Mouse (Mus musculus): ENCODE data around the gene Zdhhc14. TPM values are rescaled to one million over a fixed set of nuclear protein-coding genes. Genes with fewer than 3 reads are reported as not detected.

The Zdhhc14 gene
- 0.99 and 1.5 TPM in 2 replicates for polyA plus RNA-seq (2016; fragmentation: Nextera tagmentation; extraction: Ambion mirVana)

DNA sequence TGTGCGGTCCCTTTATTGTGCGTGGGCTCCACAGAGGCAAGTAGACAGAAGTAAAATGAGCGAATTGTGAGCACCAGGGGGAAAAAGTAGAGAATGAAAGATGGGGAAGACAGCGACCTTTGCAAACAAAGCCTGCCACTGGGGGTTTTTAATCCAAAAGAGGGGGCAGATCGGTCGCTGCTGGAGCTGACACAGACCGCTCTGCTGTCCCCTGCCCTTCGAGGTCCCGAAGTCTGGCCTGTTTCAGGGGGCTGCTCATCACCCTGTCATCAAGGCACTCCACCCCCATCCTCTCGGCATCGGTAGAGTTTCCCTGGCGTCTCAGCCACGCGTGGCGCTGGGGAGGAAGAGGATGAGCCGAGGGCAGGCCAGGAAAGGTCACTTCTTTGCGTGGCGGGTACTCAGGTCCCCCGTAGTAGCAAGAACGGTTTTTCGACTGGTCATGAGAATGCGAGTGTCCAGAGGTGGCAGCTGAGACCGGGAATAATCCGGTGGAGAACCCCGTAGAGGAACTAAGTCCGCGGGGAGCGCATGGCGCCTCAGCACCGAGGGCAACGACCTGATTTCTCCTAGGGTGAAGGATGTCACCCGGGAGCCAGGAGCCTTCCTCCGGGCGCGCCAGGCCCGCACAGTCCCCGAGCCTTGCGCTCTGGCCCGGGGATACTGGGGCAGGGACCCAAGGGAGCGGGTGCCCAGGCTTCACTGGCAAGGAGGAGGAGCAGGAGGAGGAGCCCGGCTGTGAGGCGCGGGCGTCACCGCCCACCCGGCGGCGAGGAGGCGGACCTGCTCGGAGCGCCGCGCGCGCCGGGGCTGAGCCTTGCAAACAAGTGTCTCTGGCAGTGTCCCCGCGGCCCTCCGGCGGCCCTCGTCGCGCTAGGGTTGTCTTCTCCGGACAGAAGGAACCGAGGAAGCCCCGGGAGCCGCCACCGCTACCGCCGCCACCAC is at the start of gene Zdhhc14:
Gene Zdhhc14, plus strand, starts transcription at position 757 of the 945 bp plus-strand sequence.
- DNase-seq (ENCODE audit: low spot score), result peak; percentile 88
- peak within 1 kb of the TSS; percentile 90 for H3K27ac ChIP-seq (replicated peaks)
- peaks cover 28% of the 10 kb centered on the region for H3K4me1 ChIP-seq
- H3K27me3 ChIP-seq (ENCODE audit: low read depth, poor library complexity, severe bottlenecking), result peaks cover 43% of the 10 kb centered on the region
- under 1% methylated on average over 70 of the region's 70 CpGs for WGBS
- no peaks in the 10 kb centered on the region for H3K9me3 ChIP-seq (replicated peaks)
- no peaks in the 10 kb centered on the region for H3K36me3 ChIP-seq
- peak within 1 kb of the TSS; percentile 83 for H3K4me3 ChIP-seq

GRCm38 (mm10) chr17:5443260-5443659 is 49.1 kb upstream of the Zdhhc14 start:
- H3K9me3 ChIP-seq (replicated peaks), result no peaks in the 10 kb centered on the region
- no peak for DNase-seq (ENCODE audit: low spot score)
- WGBS, result 81% methylated on average over 3 of the region's 3 CpGs
- no peaks in the 10 kb centered on the region for H3K36me3 ChIP-seq
- H3K4me1 ChIP-seq, result peaks cover 17% of the 10 kb centered on the region
- no peaks in the 10 kb centered on the region for H3K27me3 ChIP-seq (ENCODE audit: low read depth, poor library complexity, severe bottlenecking)
- no peak overlapping the region for H3K27ac ChIP-seq (replicated peaks)
- H3K4me3 ChIP-seq, result no peak overlapping the region

- no peak for DNase-seq (ENCODE audit: low spot score)
- no peak overlapping the region for H3K4me3 ChIP-seq
- H3K9me3 ChIP-seq (replicated peaks), result no peaks in the 10 kb centered on the region
- H3K36me3 ChIP-seq, result no peaks in the 10 kb centered on the region
- no peaks in the 10 kb centered on the region for H3K27me3 ChIP-seq (ENCODE audit: low read depth, poor library complexity, severe bottlenecking)
- H3K4me1 ChIP-seq, result peaks cover 15% of the 10 kb centered on the region
- H3K27ac ChIP-seq (replicated peaks), result no peak overlapping the region
- WGBS, result 72% methylated on average over 5 of the region's 5 CpGs
These were observed 48.6 kb upstream of the Zdhhc14 start for GRCm38 (mm10) chr17:5443751-5444150.

- no peaks in the 10 kb centered on the region for H3K9me3 ChIP-seq (replicated peaks)
- H3K27ac ChIP-seq (replicated peaks), result no peak overlapping the region
- H3K27me3 ChIP-seq (ENCODE audit: low read depth, poor library complexity, severe bottlenecking), result 0 out of 2 replicates have a peak, but pooled peaks cover 3% of the 10 kb centered on the region
- 80% methylated on average over 4 of the region's 4 CpGs for WGBS
- no peaks in the 10 kb centered on the region for H3K36me3 ChIP-seq
- no peak overlapping the region for H3K4me3 ChIP-seq
- no peaks in the 10 kb centered on the region for H3K4me1 ChIP-seq
- DNase-seq (ENCODE audit: low spot score), result no peak
These were observed 38.7 kb upstream of the Zdhhc14 start for GRCm38 (mm10) chr17:5453657-5454056.

- Histone ChIP-seq H3K9me3 (replicated peaks) (no peaks in the 10 kb centered on the region), H3K4me3 (no peak overlapping the region), H3K36me3 (no peaks in the 10 kb centered on the region), H3K27me3 (ENCODE audit: low read depth, poor library complexity, severe bottlenecking) (no peaks in the 10 kb centered on the region), H3K27ac (replicated peaks) (no peak overlapping the region), H3K4me1 (no peaks in the 10 kb centered on the region)
- 93% methylated on average over 2 of the region's 2 CpGs for WGBS
- no peak for DNase-seq (ENCODE audit: low spot score)
These were observed 28.4 kb upstream of the Zdhhc14 start for GRCm38 (mm10) chr17:5463912-5464311.

DNA sequence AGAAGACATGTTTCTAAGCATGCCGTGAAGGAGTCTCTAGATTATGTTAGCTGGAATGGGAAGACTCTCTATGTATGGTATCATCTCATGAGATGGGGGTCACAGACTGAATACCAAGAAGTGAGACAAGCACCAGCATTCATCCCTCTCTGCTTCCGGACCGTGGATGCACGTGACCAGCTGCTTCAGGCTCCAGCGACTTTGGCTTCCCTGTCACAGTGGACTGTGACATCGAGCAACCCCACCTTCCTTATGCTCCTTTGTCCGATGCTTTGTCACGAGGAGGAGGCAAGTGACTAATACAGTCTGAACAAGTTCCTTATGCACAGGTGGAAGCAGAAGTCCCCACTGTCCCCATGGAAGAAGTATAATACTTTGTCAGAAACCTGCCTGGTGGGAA is 25.6 kb upstream of the Zdhhc14 start:
- Histone ChIP-seq H3K9me3 (replicated peaks) (no peaks in the 10 kb centered on the region), H3K36me3 (no peaks in the 10 kb centered on the region), H3K4me1 (no peaks in the 10 kb centered on the region), H3K27ac (replicated peaks) (no peak overlapping the region), H3K4me3 (no peak overlapping the region), H3K27me3 (ENCODE audit: low read depth, poor library complexity, severe bottlenecking) (no peaks in the 10 kb centered on the region)
- no peak for DNase-seq (ENCODE audit: low spot score)
- WGBS, result 83% methylated on average over 8 of the region's 8 CpGs

- 49% methylated on average over 4 of the region's 4 CpGs for WGBS
- no peaks in the 10 kb centered on the region for H3K9me3 ChIP-seq (replicated peaks)
These were observed 25.2 kb upstream of the Zdhhc14 start for GRCm38 (mm10) chr17:5467177-5467576.

DNA sequence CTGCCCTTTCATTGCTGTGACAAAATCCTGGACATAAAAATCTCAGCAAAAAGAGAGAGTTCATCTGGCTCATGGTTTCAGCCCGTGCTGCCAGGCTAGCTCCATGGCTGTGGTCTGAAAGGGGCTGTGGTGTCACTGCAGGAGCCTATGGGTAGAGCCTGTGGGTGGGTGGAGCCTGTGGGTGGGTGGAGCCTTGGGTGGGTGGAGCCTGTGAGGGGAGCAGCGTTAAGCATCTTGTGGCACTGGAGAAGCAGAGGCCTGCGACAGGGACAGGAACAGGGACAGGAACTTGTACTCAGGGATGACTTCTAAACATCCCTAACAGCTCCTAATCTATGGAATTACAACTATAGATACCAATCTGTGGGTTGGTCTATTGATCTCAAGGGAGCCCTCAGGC is 20.1 kb upstream of the Zdhhc14 start:
- no peaks in the 10 kb centered on the region for H3K9me3 ChIP-seq (replicated peaks)
- no peaks in the 10 kb centered on the region for H3K27me3 ChIP-seq (ENCODE audit: low read depth, poor library complexity, severe bottlenecking)
- H3K4me3 ChIP-seq, result no peak overlapping the region
- no peak for DNase-seq (ENCODE audit: low spot score)
- H3K36me3 ChIP-seq, result no peaks in the 10 kb centered on the region
- WGBS, result 47% methylated on average over 3 of the region's 3 CpGs
- no peak overlapping the region for H3K27ac ChIP-seq (replicated peaks)
- H3K4me1 ChIP-seq, result no peaks in the 10 kb centered on the region

More at GRCm38 (mm10) chr17:5467177-5467576, 25.2 kb upstream of the Zdhhc14 start:
- no peaks in the 10 kb centered on the region for H3K36me3 ChIP-seq
- no peaks in the 10 kb centered on the region for H3K4me1 ChIP-seq
- no peak overlapping the region for H3K4me3 ChIP-seq
- no peak for DNase-seq (ENCODE audit: low spot score)
- H3K27ac ChIP-seq (replicated peaks), result no peak overlapping the region
- no peaks in the 10 kb centered on the region for H3K27me3 ChIP-seq (ENCODE audit: low read depth, poor library complexity, severe bottlenecking)

DNA sequence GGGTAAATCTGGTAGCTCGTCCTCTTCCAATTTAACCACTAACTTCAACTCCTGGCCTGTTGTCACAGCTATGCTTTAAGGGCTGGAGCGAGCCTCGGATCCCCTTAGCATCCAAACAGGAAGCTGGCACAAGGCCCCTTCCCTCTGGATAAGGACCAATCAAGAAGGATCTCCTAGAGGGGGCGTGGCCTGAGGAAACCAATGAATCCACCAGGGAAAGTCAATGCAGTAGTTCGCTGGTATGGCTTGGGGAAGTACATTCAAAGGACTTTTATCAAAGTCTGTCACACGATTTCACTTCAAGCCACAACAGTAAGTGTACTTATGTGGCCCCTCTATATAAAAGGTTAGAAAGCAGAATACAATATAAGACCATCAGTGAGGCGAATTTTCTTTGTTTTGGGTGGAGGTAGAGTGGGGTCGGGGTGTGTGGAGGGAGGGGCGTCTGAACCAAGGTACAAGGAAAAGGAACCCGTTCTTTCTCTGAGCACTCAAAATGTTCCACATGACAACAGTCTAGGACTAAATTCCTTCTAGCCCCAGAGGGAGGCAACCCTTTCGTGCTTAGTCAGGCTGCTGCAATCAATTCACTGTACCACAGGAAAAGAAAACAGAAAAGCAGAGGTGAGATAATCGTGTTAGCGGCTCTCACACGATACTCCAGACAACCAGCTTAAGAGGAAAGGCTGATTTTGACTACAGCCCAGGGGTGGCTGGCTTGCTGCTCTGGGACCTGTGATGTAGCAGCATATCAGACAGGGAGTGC is 16.2 kb upstream of the Zdhhc14 start:
- no peak for DNase-seq (ENCODE audit: low spot score)
- Histone ChIP-seq H3K27ac (replicated peaks) (no peak overlapping the region), H3K4me3 (no peak overlapping the region), H3K36me3 (no peaks in the 10 kb centered on the region), H3K4me1 (no peaks in the 10 kb centered on the region), H3K9me3 (replicated peaks) (no peaks in the 10 kb centered on the region), H3K27me3 (ENCODE audit: low read depth, poor library complexity, severe bottlenecking) (no peaks in the 10 kb centered on the region)
- WGBS, result 64% methylated on average over 14 of the region's 14 CpGs

- 71% methylated on average over 4 of the region's 4 CpGs for WGBS
- no peak overlapping the region for H3K4me3 ChIP-seq
- no peaks in the 10 kb centered on the region for H3K36me3 ChIP-seq
- no peaks in the 10 kb centered on the region for H3K9me3 ChIP-seq (replicated peaks)
- no peak overlapping the region for H3K27ac ChIP-seq (replicated peaks)
- no peak for DNase-seq (ENCODE audit: low spot score)
- H3K27me3 ChIP-seq (ENCODE audit: low read depth, poor library complexity, severe bottlenecking), result peaks cover 9% of the 10 kb centered on the region
- no peaks in the 10 kb centered on the region for H3K4me1 ChIP-seq
These were observed 8.9 kb upstream of the Zdhhc14 start for GRCm38 (mm10) chr17:5483456-5483855.

DNA sequence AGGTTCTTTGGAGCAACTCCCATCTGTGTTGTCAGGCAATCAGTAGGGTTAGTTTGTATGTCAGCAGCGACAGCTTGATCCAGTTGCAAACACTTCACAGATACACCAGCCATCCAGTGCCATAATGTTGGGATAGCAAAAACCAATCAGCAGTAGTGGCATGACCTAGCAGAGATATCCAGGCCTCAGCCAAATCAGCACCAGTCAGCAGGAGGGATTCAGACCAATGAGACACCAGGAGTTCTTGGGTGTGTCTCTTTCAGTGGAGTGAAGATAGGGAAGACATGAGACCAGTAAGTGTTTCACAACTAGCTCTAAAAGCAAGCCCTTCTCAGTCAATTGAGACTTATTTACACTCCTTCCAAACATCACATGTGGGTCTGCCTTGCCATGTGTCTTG is 7.7 kb upstream of the Zdhhc14 start:
- H3K4me1 ChIP-seq, result no peaks in the 10 kb centered on the region
- WGBS, result 83% methylated on average over 1 of the region's 1 CpGs
- no peak for DNase-seq (ENCODE audit: low spot score)
- no peak overlapping the region for H3K4me3 ChIP-seq
- H3K9me3 ChIP-seq (replicated peaks), result no peaks in the 10 kb centered on the region
- H3K27me3 ChIP-seq (ENCODE audit: low read depth, poor library complexity, severe bottlenecking), result peaks cover 11% of the 10 kb centered on the region
- H3K27ac ChIP-seq (replicated peaks), result no peak overlapping the region
- H3K36me3 ChIP-seq, result no peaks in the 10 kb centered on the region

- Histone ChIP-seq H3K4me1 (peaks cover 17% of the 10 kb centered on the region), H3K36me3 (no peaks in the 10 kb centered on the region), H3K9me3 (replicated peaks) (no peaks in the 10 kb centered on the region), H3K27ac (replicated peaks) (no peak overlapping the region), H3K4me3 (no peak overlapping the region), H3K27me3 (ENCODE audit: low read depth, poor library complexity, severe bottlenecking) (peaks cover 12% of the 10 kb centered on the region)
- DNase-seq (ENCODE audit: low spot score), result no peak
- 73% methylated on average over 9 of the region's 9 CpGs for WGBS
These were observed 4.2 kb upstream of the Zdhhc14 start for GRCm38 (mm10) chr17:5488156-5488555.

DNA sequence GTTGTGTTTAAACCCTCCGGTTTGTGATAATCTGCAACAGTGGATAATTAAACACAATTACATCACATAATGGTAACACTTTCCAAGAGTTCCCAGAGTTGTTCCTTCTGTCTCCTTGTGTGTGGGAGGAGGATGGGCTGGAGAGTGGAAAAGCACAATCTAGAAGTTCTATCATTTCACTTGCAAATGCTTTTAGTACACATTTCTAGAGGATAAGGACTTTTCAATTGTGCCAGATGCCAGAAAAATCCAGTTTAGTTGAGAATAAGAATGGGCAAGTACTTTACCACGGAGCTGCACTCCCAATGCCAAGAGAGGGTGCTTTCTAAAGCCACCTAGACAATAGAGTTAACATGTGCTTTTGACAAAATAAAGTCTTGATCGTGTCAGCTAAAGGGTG is 2.0 kb upstream of the Zdhhc14 start:
- H3K27me3 ChIP-seq (ENCODE audit: low read depth, poor library complexity, severe bottlenecking), result peaks cover 34% of the 10 kb centered on the region
- DNase-seq (ENCODE audit: low spot score), result no peak
- H3K27ac ChIP-seq (replicated peaks), result 0 out of 2 replicates have a peak overlapping the region, but pooled peaks have one; percentile 90
- H3K36me3 ChIP-seq, result no peaks in the 10 kb centered on the region
- H3K9me3 ChIP-seq (replicated peaks), result no peaks in the 10 kb centered on the region
- no peak overlapping the region for H3K4me3 ChIP-seq
- 69% methylated on average over 3 of the region's 3 CpGs for WGBS
- H3K4me1 ChIP-seq, result peaks cover 28% of the 10 kb centered on the region

Measured in midbrain, embryonic 10.5 days (tissue).